Mouse (Mus musculus): ENCODE results near the gene Kcnv2.

Gene Kcnv2

DNA sequence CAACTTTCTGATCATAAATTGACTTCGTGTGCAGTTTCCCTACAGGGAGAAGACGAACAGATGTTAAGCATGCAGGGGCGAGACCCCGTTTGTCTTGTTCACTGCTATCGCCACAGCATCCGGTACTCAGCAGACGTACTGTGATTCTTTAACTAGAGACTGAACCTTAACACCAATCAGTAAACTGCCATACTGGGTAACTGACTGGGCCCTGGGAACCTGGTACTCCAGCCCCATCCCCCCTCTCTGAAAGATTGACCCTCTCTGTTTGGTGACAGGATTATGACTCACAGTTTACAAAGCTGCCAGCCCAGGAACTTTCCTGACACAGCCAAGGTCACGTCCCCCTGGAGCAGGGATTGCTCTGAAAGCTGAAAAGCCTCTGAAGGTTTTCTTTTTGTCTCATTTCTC lies 42.1 kb downstream of the Kcnv2 start:
- no peak for DNase-seq (ENCODE audit: low read depth, low spot score)

DNA sequence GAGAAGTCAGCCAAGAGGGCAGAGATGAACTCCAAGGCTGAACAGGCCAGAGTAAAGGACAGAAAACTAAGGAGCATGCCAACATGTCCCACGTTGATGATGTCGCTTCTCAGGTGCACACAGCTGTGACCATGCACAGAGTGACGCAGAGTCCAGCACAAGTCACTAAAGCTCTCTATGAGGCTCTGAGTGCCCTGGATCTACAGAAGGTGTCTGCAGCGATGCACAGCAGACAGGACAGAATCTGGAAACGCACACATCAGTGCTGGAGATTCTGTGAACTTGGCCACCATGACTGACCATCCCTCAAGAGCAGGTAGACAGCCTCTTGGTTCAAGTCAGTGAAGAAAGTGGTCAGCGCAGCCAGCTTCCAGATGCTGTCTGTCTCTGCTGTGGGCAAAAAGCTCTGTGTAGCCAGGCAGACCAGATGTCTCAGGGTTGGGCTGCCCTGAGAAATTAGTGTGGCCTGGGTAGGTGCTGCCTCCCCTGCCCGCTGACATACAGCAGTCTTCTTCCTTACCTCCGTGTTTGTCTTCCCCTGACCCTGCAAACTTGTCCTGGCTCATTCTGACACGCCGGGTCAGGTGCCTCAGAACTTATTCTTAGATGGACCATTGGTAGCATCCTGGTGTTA lies 43.8 kb downstream of the Kcnv2 start:
- no peak for DNase-seq (ENCODE audit: low read depth, low spot score)

DNA sequence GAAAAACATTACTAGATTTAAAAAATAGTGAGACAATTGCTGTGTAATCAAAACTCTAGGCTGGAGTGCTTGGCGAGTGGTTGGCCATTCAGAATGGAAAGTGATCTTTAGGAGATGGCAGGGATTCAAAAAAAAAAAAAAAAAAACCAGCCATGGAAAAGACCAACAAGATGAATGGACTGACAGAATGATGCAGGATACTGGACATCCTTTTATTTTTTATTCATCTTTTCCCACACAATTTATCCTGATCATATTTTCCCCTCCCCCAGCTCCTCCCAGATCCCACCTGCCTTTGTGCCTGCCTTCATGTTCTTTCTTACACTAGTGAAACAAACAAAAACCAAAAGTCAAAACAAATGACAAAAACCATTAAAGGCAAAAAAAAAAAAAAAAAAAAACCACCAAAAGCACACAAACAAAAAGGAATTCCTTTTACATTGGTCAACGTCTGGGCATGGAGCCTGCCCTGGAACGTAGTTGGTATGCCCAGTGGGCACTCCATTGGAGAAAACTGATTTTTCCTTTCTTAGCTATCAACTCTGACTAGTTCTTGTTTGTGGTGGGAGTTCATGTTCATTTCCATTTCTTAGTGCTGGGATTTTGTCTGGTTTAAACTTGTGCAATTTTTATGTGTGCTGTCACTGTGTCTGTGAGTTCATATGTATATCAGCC lies 47.2 kb downstream of the Kcnv2 start:
- no peak for DNase-seq (ENCODE audit: low read depth, low spot score)

DNA sequence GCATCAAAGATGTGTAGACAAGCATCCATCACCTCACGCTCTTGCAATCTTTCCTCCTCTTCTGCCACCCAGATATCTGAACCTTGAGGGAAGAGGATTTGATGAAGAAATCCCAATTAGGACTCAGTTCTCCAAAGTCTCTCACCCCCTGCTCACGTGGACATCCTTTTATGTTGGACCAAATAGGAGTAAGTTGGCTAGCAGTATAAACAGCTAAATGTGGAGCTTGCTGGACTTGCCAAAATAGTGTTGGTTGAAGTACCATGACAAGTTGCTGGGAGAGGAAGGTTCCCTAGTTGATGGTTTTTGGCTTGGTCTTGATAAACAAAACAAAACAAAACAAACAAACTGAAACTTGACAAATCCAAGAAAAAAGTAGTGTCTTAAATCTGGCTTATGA lies 47.8 kb downstream of the Kcnv2 start:
- DNase-seq (ENCODE audit: low read depth, low spot score) = no peak

DNA sequence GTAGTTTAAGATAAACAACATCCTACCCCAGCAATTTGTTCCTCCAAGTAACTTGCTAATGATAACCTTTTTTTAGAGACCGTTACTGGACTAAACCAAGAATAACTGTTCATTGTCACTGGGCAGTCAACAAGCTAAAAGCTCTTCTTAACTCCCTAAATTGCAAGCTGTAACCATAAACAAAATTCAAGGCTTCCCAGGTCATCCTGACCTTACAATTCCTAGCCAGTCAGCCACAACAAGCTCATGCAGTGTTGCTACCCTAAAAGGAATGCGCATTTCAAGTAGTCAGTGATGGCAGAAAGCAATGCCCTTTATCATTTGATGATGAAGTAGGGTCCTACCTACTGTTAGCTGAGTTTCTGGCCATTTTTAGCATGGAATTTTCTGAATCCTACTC lies 48.4 kb downstream of the Kcnv2 start:
- no peak for DNase-seq (ENCODE audit: low read depth, low spot score)

DNA sequence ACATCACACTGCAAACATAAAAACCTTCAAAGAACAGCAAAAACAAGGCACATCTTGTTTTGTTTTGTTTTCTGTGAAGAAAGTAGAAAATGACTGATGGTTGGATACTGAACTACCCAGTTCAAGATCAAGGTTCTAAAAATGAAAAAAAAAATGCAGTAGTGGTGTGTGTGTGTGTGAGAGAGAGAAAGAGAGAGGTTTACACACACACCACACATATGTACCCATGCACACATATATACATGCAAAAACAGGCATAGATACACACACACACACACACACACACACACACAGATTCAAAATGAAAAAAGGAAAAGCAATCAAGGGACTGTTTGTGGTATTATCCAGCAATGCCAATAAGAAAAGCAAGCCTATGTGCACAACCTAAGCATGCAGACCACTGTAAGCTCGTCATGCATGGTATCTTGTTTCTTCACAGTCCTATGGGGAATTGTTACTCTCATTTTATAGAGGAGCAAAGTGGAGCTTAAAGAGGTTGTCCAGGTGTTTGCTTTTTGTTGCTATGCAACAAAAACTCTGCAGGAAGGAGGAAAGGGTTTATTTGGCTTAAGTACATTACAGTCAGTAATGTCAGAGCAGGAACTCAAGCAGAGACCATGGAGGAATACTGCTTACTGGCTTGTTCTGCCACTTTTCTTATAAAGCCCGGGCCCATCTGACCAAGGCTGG lies 57.5 kb downstream of the Kcnv2 start:
- no peak for DNase-seq (ENCODE audit: low read depth, low spot score)

DNA sequence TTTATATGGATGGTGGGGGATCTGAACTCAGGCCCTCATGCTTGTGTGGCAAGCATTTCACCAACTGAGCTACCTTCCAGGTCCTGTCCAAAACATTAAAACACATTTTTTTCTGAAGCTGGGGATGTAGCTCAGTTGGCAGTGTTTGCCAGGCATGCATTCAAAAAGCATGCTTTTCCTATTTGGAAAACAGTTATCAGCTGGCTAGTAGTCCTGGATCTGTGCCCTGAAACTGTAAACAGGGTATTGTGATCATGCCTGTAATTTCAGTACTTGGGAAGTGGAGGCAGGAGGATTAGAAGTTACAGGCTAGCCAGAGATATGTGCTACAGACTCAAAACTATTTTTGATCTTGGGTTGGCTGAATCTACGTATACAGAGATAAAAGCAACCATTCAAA lies 59.7 kb downstream of the Kcnv2 start:
- no peak for DNase-seq (ENCODE audit: low read depth, low spot score)

DNA sequence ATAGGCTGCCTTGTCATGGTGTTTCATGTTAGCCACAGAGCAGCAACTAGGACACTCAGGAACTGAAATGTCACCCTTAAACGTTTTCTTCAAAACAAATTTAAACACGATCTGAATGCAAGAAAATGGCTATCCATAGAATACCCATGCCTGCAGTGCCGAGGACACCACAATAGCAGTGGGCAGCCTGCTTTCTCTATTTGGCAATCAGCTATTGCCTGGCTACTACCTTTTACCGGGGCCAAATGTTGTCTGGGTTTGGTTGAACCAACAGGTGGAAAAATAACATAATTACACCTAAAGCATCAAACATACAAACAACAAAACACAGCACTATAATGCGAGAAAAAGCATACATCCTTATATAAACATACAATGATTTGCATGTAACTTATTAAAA lies 60.9 kb downstream of the Kcnv2 start:
- no peak for DNase-seq (ENCODE audit: low read depth, low spot score)

DNA sequence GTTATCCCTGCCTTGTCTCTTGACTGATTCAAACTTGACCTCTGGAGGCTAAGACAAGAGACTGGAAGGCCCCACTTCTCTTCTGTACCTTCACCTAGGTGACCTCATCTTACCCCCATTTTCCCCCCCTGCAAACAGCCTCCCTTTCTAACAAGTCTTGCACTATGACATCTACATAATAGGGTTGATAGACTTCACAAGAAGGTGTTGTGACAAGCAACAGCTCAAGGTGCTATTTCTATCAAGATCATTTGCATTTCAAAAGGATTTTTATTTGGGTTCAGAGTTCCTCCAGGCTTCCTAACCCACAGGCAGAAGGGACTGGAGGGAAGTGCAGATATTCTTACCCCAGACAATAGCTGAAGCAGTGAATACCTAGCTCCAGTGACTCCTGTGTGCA lies 62.9 kb downstream of the Kcnv2 start:
- DNase-seq (ENCODE audit: low read depth, low spot score) = no peak
